Mouse (Mus musculus): ENCODE data around the gene Pemt.

GRCm38 (mm10) chr11:60068631-60069030 lies 22.3 kb upstream of the Pemt start:
- TF ChIP-seq CTCF (IDR thresholded peaks at IDR 0.05; ENCODE audit: control insufficient read depth, insufficient read depth, low read length) (no peak), POLR2A (IDR thresholded peaks at IDR 0.05; ENCODE audit: borderline replicate concordance, control insufficient read depth, low read depth, low read length) (no peak)

All from bone marrow, adult 2 months (tissue).